Mouse (Mus musculus) urinary bladder, postnatal 14 days (tissue): ENCODE measurements around the gene Slc35f5.

Experiments
- DNase-seq: peaks from one replicate; pipeline ENCODE4 v3.0.0; 2021; ENCODE audit warnings: low spot score

The Slc35f5 gene

DNA sequence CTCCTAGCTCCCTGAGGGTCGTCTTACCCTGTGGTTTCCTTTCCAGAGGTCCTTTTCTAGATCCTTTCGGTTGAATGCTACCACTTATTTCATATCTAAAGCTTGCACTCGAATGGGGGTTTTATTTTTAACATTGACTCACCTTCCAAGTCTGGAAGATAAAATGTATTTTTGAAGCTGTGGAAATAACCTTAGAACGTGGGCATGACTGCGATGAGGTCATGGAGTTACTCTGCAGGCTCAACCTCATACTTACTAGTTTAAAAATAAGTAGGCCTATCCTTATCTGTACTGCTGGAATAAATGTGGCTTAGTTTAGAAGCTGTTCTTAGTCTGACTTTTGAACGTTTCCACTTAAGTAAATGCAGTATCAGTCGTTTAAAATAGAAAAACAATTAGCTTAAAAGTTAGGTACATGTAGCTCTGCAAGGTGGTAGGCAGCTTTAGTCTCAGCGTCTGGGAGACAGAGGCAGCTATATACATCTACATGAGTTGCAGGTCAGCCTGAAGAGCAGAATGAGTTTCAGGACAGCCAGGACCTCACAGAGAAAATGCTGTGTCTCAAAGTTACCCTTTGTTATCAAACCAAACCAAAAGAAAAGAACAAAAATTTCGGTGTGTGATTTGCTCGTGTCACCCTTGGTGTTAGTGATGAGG lies 15.2 kb downstream of the Slc35f5 start:
- no peak for DNase-seq

DNA sequence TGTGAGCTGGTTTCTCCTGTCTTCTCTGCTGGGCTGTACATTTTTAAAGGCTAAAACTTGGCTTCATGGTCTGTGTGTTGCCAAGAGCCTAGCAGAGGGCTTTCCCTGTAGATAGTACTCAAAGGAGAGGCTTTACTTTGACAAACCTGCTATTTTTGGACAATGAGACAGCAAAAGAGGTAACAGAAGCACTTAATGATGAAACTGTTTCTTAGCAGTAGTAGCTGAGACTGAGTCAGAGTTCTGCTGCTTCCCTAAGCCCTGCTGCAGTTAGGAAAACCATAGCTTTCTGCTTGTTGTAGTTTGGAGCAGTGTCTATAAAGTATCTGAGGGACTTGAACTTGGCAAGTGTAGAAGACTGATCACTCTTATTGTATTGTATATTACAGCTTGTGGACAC lies 16.6 kb downstream of the Slc35f5 start:
- no peak for DNase-seq

DNA sequence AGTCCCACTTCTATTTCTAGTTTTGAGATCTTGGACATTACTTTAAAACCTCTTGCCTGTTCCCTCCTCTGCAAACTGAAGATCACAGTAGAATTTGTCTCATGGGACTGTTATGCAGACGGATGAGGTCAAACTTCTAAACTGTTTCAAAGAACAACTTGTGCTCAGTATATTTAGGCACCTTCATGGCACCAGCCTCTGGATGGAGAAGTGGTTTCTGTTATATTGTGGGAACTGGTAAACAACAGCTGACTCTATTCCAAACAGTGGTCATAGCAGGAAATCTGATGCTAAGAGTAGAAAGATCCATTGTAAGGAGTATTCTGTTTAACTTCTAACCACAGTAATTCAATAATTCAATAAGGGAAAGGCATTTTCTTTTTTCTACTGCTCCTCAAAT lies 17.7 kb downstream of the Slc35f5 start:
- DNase-seq: no peak

DNA sequence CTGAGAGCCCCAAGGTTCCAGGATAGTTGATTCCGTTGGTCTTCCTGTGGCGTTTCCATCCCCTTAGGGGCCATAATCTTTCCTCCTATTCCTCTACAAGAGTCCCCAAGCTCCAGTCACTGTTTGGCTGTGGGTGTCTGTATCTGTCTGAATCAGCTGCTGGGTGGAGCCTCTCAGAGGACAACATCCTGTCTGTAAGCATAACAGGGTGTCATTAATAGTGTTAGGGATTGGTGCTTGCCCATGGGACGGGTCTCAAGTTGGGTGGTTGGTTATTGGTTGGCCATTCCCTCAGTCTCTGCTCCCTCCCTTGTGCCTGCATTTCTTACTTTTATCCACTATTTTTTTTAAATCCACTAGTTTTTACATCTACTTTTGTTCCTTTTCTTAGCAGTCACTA lies 20.7 kb downstream of the Slc35f5 start:
- DNase-seq: no peak

DNA sequence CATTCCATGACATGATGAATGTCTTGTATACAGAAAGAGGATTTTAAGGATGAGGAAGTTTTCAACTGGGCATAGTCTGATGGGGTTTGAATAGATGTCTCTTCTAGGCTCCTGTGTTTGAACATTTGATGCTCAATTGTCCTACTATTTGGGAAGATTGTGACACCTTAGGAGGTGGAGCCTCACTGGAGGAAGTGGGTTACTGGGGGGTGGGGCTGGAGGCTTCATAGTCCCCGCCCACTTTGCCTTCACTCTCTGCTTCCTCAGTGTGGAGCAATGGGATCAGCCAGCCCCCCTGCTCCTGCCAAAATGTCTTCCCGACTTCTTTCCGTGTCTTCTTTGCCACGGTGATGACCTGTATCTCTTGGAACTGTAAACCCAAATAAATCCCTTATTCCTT lies 43.2 kb downstream of the Slc35f5 start:
- no peak for DNase-seq

DNA sequence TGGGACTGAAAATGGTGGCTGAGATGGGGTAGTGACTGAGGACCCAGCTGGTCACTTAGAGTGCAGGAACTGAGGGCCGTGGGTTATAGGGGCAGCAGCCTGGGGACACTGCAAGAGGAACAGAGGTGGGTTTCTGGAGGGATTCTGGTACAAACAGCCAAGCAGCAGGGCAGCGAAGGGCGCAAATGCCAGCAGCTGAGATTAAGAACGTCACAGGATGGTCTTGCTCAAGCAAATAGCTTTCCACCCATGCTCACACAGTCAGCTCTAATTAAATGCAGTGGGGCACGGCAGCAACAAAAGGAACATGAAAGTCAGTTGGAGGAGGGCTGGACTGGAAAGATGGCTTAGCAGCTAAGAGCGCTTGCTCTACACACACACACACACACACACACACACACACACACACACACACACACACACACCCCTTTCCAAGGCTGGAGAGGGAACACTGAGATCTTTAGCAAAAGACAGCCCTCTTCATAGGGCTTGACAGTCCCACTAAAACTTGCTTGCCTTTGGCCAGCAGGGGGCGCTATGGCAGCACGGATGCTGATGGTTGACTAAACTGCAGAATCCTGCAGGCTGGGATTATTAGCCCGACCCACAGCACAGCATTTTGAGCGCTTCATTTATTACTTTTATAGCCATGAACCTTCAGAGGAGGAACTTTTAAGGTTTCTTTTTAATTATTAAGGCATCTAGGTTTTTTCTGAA lies 46.9 kb downstream of the Slc35f5 start:
- peak; percentile 93 for DNase-seq

DNA sequence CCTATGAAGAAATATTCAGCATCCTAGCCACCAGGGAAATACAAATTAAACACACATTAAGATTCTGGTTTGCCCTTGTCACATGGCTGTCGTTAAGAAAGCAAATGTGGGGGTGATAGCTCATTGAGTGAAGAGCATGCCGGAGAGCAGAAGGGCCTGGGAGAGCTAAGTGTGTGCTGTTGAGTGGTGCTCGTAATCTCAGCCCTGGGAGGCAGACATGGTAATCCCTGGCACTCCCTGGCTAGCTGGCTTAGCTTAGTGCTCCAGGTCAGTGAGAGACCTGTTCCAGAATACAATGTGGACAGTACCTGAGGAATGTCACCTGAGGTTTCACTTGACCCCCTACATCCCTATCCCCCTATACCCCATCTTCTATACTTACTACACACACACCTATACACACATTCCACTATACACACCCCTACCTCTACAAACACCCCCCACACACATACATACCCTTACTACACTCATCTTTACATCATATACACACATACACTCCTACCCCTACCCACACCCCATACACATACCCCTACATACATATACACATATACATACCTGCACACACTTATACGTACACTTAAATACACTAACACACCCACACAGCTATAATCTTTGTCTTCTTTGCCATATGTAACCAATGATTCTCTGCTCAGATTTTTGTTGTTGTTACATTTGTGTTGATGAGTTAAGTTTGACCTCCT lies 64.1 kb downstream of the Slc35f5 start:
- no peak for DNase-seq

DNA sequence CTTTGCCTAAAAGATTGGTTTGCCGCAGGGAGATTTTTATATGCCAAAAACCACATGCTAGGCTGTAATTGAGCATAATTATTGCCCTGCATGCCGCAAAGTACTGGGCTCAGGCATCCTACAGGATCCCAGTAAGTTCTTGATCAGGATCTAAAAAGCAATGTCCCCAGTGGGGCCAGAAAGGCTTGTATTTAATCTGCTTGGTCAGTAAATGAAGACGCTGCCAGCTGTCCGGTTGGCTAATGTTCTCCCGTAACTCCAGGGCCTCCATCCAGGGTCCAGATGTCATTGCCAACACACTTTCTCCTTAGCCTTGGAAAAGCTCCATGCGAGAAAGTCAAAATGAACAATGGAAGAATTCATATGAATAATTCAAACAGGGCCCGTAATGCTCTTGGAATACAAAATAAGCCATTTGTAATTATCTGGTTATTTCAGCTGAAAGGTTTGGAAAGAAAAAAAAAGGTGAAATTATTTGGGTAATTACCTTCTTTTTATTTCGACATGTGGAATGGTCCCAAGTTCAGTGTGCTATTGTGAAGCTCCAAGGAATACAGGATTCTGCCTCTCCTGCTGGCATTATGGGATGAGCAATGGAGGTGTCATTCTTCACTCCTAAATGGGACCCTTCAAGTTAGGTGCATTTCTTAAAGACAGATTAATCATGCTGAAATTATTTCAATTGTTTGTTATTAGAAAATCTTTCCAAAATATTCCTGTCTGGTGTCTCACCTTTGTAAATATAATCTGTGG lies 79.3 kb downstream of the Slc35f5 start:
- DNase-seq: no peak

DNA sequence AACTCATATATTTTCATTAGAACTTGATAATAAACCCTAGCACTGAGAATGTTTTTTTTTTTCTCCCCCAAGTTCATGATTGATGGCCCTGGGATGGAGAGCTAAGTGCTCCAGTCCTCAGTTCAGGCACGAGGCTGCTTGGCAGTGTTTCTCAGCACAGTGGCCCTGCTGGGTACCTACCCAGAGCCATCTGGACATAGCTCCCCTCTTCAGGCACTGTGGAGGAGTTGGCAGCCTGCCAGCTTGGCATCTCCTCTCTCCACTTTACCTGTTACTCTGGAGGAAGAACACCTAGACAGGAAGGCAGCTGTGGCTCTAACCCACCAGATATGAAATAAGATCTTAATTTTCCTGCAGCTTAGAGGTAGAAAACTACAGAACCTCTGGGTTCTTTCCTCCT lies 83.2 kb downstream of the Slc35f5 start:
- DNase-seq: no peak
